Mouse (Mus musculus) kidney, postnatal 14 days (tissue): ENCODE measurements at regions not wholly inside any gene's neighbourhood (a gene's known extent, or its start where the extent isn't known, plus 50 kb on each side); places are given as distances from the start of the nearest gene placed in this dataset.

Source experiments
- DNase-seq: peaks from one replicate; pipeline ENCODE4 v3.0.0; 2022; ENCODE audit warnings: mixed read lengths

DNA sequence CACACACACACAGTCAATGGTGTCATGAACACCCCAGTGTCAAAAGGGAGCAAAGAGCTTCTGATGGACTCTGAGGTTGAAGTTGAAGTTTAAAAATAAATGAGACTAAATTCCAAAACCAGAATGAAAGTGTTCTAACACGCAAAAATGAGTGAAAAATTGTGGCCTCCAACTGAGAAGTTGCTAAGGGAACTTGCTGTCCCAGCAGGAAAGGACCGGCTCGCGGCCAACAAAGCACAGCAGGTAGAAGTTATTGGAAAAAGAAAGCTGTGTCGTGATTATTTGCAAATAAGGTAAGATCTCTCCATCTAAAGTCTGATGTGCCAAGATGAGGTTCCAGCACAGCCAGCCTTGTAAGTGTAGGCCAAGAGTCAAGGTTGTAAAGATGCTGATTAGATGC lies 169.7 kb downstream of the Nrp2 start:
- DNase-seq: no peak

DNA sequence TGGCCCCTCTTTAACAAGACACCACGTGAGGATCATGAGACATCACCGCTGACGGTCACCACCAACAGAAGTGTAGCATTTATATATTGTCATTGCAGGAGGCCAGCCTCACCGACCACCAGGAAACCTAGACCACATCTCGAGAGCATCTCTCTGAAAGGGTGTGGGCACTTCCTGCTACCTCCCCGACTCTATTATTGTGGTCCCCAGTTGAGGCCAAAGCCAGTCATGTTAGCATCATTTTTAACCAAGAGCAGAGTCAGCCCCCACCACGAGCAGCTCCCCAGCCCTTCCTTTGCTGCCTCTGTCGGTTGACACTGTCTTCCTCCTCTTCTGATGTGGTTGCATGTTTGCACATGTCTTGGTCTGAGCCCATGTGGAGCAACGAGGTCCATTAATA lies 172.5 kb downstream of the Nrp2 start:
- DNase-seq: no peak

DNA sequence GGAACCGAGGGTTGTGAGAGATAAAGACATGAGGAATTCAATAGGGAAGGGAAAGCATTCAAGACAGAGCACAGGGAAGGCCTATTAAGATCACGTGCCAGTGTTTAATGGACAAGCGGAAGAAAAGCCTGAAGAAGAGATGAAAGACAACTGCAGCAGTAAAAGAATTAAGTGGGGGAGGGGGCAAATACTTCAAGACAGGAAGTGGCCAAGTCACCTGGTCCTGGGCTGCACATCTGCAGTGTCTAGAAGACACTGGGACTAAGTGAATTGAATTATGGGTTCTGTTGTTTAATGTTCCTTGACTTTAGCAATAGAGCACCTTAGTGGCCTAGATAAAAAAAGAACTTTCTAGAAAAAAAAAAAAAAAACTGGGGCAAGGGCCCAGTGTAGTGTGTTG lies 173.6 kb downstream of the Nrp2 start:
- DNase-seq: no peak

DNA sequence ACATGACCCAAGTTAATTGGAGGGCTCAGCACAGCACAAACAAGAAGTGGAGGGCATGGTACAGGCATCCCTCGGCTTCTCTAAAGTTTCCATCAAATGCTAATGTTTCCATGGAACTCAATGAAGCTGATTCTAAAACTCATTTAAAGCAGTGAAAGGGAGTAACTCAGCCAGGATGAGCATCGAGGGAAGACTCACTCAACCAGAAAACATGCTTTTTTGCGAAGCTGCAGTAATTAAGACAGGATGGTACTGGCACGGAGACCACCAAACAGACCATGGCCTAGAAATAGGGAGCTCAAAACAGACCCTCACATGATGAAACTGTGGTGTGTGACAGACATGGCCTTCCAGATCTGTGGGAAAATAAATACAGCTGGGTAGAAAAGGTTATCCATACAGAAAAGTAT lies 177.8 kb downstream of the Nrp2 start:
- DNase-seq: no peak

DNA sequence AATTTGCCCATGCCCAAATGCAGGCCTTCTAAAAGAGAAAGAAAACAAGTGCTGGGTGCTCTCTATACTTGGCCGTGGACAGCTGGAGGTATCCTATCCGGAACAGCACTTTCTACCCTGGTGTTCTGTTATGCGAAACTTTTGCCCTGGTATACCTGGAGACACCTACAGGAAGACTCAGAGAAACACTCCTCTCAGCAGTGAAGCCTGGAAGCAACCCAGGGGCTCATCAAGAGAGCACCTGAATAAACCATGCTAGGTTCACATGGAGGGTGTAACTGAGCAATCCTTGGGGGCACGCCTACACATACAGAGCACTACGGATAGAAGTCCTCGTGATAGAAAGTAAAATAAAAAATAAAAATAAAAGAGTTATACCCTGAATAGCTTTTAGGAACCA lies 178.4 kb downstream of the Nrp2 start:
- DNase-seq: no peak

DNA sequence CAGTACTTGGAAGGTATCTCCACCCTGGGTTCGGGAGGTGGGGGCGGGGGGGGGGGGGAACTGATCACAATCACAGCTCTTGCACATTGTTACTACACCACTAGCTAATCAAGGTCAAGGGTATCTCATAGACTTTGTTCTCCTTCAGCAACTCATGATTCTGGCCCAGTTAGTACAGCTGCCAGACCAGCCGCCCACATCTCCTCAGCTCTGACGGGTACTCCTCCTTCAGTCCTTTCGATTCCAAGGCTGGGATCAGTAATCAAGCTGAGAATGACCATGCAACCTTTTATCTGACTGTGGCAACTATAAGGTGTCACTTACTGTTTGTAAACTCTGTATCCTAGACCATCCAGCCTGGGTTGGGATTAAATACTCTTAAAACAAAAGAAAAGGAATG lies 178.9 kb downstream of the Nrp2 start:
- no peak for DNase-seq

DNA sequence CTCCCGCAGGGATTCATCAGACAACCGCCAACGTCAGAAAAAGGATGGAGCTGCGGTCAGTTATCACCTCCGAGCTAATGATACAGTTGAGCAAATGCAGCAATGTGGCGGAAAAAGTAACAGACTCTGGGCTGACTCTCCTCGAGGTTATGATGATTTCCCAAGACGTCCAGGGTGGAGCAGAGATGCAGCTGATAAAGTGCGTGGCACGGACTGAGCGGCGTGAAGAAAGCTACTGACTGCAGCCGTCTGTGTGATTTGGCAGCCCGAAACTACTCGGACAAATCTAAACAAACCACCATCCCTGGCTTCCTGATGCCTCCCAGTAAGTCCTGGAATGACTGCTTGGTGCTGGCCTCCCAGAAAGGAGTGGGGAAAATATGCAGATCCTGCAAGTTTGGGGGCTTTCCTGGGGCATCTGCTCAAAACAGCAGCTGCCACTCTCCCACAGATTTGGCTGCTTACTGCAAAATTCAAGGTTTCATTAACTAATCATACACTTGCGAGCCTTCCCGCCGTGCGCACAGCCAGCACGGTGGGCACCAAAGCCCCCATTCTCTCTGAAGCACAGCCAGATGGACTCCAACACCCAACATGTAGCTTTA lies 181.9 kb downstream of the Nrp2 start:
- DNase-seq: no peak

DNA sequence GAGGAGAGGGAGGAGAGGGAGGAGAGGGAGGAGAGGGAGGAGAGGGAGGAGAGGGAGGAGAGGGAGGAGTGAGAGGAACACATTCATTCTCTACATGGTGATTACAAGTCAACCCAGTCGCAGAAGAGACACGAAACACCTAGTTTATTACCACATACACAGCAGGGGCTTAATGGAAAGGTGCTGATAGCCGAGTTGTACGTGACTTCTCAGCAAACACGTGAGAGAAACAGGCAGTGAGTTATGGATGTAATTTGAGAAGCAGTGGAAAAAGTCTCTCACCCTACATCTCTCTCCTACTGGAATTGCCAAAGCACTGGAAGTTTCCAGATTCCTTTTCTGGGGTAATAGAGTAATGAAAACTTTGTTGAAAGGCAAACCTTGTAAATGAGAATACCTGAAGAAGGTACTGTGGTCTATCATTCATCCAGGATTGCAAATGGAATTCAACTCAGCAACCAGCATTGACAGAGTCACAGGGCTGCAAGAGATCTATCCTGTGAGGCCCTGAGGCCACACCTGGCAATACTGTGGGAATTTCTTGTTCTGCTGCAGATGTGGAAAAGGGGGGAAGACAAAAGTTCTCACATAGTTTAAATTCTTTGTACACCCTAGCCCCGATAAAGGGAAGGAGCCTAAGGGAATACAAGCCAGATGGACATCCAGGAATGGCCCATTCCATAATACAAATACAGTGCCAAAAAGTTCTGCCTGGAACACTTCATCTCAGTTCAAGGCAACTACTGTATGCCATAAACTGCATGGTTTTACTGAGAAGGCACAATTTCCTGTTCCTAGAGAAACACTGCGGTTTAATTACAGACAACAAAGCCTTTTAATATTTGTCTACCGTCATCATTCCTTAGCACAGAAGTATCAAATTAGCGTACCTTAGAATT lies 184.7 kb downstream of the Nrp2 start:
- no peak for DNase-seq

DNA sequence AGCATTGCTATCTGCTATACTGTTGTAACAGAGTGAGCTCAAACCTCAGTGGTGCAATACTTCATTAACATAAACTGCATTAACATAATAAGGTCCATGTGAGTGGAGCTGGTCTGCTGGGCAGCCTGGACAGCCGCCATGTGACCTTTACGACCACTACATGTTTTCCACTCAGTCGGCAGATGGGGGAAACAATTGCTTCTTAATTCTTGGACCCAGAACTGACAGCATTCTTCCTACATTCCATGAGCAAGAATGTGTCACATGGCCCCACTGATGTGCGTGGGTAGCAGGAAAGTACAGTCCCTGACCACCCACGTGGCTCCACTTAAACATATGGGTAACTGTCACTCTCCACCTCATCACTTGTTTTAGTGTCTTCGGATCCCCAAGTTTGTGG lies 198.3 kb downstream of the Nrp2 start:
- DNase-seq: peak; percentile 47

DNA sequence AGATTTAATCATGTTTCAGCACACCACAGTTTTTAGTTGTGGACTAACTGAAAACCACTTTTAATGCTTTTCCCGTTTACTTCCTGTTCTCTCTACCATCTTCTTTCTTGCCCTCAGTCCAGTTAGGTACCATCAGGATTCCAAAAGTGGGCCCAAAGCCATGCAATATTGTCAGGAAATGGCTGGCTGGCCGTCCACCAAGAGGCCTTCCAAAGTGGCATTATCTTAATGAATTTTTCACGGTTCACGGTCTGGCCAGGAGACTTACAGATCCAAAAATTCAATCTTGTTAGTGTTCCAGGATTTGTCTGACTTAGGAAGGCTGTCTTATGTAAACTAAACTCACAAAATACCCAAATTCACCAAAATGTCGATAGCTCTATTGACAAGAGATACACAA lies 198.8 kb downstream of the Nrp2 start:
- no peak for DNase-seq

DNA sequence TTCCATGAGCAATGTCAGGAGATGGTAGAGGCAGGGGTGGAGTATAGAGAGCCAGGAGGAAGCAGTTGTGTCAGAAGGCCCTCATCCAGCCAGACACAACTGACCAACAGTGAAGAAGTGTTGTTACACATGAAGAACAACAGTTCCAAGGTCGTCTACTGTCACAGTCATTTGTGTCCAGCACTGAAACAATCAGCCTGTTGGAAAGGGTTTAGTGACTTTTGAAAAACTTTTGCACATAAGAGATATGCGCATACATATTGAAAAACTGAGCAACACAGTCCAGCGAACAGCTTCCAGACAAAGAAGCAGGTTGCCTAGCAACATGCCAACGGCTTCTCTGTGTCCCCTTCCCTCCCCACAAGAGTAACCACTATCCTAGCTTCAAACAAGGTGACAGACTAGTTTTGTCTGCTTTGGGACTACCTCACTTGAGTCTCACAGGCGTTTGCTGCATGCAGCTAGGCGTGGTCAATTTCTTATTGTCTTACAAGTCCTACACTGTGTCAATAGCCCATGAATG lies 199.9 kb downstream of the Nrp2 start:
- DNase-seq: no peak

DNA sequence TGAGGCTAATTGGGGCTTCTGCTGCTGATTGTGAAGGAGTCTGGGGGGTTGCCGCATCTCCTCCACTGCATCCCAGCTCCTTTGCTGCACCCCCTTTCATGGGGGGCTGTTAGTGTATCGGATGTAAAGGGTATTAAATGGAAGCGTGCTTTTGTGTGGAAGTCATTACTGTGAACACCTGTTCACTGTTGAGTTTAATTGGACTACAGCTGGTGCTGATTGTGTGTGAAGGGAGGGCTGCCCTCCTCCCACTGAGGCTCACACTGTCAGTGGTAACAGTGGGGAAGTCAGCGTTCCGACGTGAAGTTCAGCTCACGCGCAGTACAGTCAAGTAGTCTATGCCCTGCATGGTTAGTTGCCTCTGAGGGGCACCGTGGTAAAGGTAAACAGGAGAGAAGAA lies 202.7 kb downstream of the Nrp2 start:
- DNase-seq: no peak

DNA sequence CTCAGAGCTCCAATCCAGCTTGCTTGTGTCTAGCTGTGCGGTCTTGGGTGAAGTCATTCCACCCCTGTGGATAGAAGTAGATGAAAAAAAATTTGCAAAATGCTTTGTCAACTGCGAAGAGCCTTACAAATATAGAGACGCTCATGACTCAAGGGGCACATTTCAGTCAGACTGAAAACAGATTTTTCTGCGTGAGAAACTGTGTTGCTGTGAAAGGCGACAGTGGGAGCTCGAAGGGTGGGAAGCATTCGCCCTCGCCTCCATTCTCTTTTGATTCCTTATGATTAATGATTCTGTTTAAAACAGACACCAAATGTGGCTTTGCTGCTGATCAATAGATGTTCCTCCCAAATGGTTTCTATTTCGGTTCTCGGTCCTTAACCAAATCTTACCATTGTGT lies 204.2 kb downstream of the Nrp2 start:
- DNase-seq: no peak
